In genomic region chr11:65631164-65631563, GRCm38 (mm10) we compare ENCODE assay signal across 9 mouse cellular contexts.
A peak's percentile ranks its signal among the peaks of the same experiment; 100 is the strongest.
DNase-seq lines count a peak whose midpoint lies in the region; ATAC-seq and TF ChIP-seq lines count a peak whose summit lies in the region.
"Had no signal": no experiment of that assay in that cellular context is flagged by ENCODE, and none has a peak within 500 bp of the region (broad histone marks: within the 10 kb centered on the region; RNA-seq: fewer than 3 reads in every experiment).

No protein-coding gene starts in this region.

- H3K9ac ChIP-seq in embryonic facial prominence, embryonic 11.5 days (replicated peaks; ENCODE audit: low read length) = no peak overlapping the region
- no peak overlapping the region for H3K9ac ChIP-seq in liver, embryonic 14.5 days (replicated peaks)
- no peak overlapping the region for H3K9ac ChIP-seq in liver, embryonic 11.5 days (ENCODE audit: low read depth, low read length)
- no peak overlapping the region for H3K9ac ChIP-seq in forebrain, embryonic 16.5 days (replicated peaks; ENCODE audit: low read depth, low read length)

- H3K4me2 ChIP-seq in embryonic facial prominence, embryonic 11.5 days (ENCODE audit: low read depth, low read length) = no peak overlapping the region
- no peak overlapping the region for H3K4me2 ChIP-seq in liver, embryonic 14.5 days (ENCODE audit: low read depth)
- H3K4me2 ChIP-seq in liver, embryonic 11.5 days = no peak overlapping the region
- no peak overlapping the region for H3K4me2 ChIP-seq in forebrain, embryonic 16.5 days (ENCODE audit: low read length)

- 84% methylated on average over 3 of the region's 3 CpGs for WGBS in embryonic facial prominence, embryonic 11.5 days
- 86% methylated on average over 3 of the region's 3 CpGs for WGBS in embryonic facial prominence, embryonic 10.5 days
- WGBS in liver, embryonic 14.5 days (ENCODE audit: insufficient replicate concordance) = 55% methylated on average over 3 of the region's 3 CpGs
- WGBS in liver, embryonic 11.5 days = 57% methylated on average over 3 of the region's 3 CpGs
- 88% methylated on average over 3 of the region's 3 CpGs for WGBS in forebrain, embryonic 10.5 days
- 82% methylated on average over 3 of the region's 3 CpGs for WGBS in forebrain, embryonic 16.5 days

- no peaks in the 10 kb centered on the region for H3K4me1 ChIP-seq in embryonic facial prominence, embryonic 11.5 days (ENCODE audit: control insufficient read depth, insufficient read depth, low read length)
- no peaks in the 10 kb centered on the region for H3K4me1 ChIP-seq in embryonic facial prominence, embryonic 10.5 days
- peaks cover 6 to 8% of the 10 kb centered on the region in 2 experiments for H3K4me1 ChIP-seq in liver, embryonic 14.5 days (replicated peaks; ENCODE audit: control insufficient read depth in 2 of 2, insufficient read depth in 2 of 2, low read length in 1 of 2)
- no peaks in the 10 kb centered on the region for H3K4me1 ChIP-seq in liver, embryonic 11.5 days (replicated peaks; ENCODE audit: control insufficient read depth, insufficient read depth, low read length)
- H3K4me1 ChIP-seq in forebrain, embryonic 10.5 days = no peaks in the 10 kb centered on the region
- no peaks in the 10 kb centered on the region for H3K4me1 ChIP-seq in forebrain, embryonic 16.5 days (replicated peaks; ENCODE audit: control insufficient read depth, insufficient read depth, low read length)
- H3K4me1 ChIP-seq: megakaryocyte, embryonic 14.5 days had no signal

- no peak overlapping the region for H3K27ac ChIP-seq in embryonic facial prominence, embryonic 11.5 days (replicated peaks; ENCODE audit: low read depth, low read length)
- H3K27ac ChIP-seq in embryonic facial prominence, embryonic 10.5 days (replicated peaks) = no peak overlapping the region
- no peak overlapping the region for H3K27ac ChIP-seq in liver, embryonic 14.5 days
- H3K27ac ChIP-seq in liver, embryonic 11.5 days (ENCODE audit: low read depth, low read length) = no peak overlapping the region
- no peak overlapping the region for H3K27ac ChIP-seq in forebrain, embryonic 10.5 days
- H3K27ac ChIP-seq in forebrain, embryonic 16.5 days (ENCODE audit: low read length) = no peak overlapping the region

- H3K4me3 ChIP-seq in embryonic facial prominence, embryonic 11.5 days (ENCODE audit: low read depth, low read length) = no peak overlapping the region
- no peak overlapping the region for H3K4me3 ChIP-seq in embryonic facial prominence, embryonic 10.5 days
- H3K4me3 ChIP-seq in liver, embryonic 14.5 days (ENCODE audit: insufficient read depth in 1 of 2, low read depth in 2 of 2, low read length in 2 of 2) = no peak overlapping the region
- H3K4me3 ChIP-seq in liver, embryonic 11.5 days (ENCODE audit: low read depth, low read length) = no peak overlapping the region
- no peak overlapping the region for H3K4me3 ChIP-seq in forebrain, embryonic 10.5 days
- no peak overlapping the region for H3K4me3 ChIP-seq in forebrain, embryonic 16.5 days (replicated peaks; ENCODE audit: low read length)
- H3K4me3 ChIP-seq: megakaryocyte, embryonic 14.5 days had no signal

- TF ChIP-seq EP300 in liver, embryonic 14.5 days (IDR thresholded peaks at IDR 0.05; ENCODE audit: low read depth) = no peak

- peak; percentile 4 for DNase-seq in embryonic facial prominence, embryonic 11.5 days (ENCODE audit: low spot score)
- no peak for DNase-seq in embryonic facial prominence, embryonic 10.5 days (ENCODE audit: low spot score)
- DNase-seq in liver, embryonic 14.5 days (ENCODE audit: low read depth in 3 of 3, low spot score in 3 of 3) = no peak
- no peak for DNase-seq in liver, embryonic 11.5 days (ENCODE audit: low spot score)
- DNase-seq in cerebellum, adult 8-10 months = peak; percentile 37
- peak; percentile 28 to 45 for DNase-seq in layer of hippocampus, postnatal 10 days (ENCODE audit: low spot score in 2 of 2)
- DNase-seq in forebrain, embryonic 10.5 days (ENCODE audit: extremely low spot score, low spot score) = no peak

- H3K36me3 ChIP-seq in embryonic facial prominence, embryonic 11.5 days (replicated peaks; ENCODE audit: control insufficient read depth, insufficient read depth, low read depth, low read length) = no peaks in the 10 kb centered on the region
- no peaks in the 10 kb centered on the region for H3K36me3 ChIP-seq in embryonic facial prominence, embryonic 10.5 days (replicated peaks)
- no peaks in the 10 kb centered on the region for H3K36me3 ChIP-seq in liver, embryonic 14.5 days (replicated peaks; ENCODE audit: control insufficient read depth, insufficient read depth, low read depth)
- no peaks in the 10 kb centered on the region for H3K36me3 ChIP-seq in liver, embryonic 11.5 days (ENCODE audit: control insufficient read depth, insufficient read depth, low read length)
- no peaks in the 10 kb centered on the region for H3K36me3 ChIP-seq in forebrain, embryonic 10.5 days (replicated peaks)
- H3K36me3 ChIP-seq in forebrain, embryonic 16.5 days (ENCODE audit: control insufficient read depth, insufficient read depth) = no peaks in the 10 kb centered on the region

- no peaks in the 10 kb centered on the region for H3K9me3 ChIP-seq in embryonic facial prominence, embryonic 11.5 days (replicated peaks; ENCODE audit: control insufficient read depth, low read length)
- no peaks in the 10 kb centered on the region for H3K9me3 ChIP-seq in embryonic facial prominence, embryonic 10.5 days
- no peaks in the 10 kb centered on the region for H3K9me3 ChIP-seq in liver, embryonic 14.5 days (ENCODE audit: control insufficient read depth, low read length)
- H3K9me3 ChIP-seq in liver, embryonic 11.5 days (ENCODE audit: control insufficient read depth, low read length) = no peaks in the 10 kb centered on the region
- H3K9me3 ChIP-seq in forebrain, embryonic 10.5 days = no peaks in the 10 kb centered on the region
- no peaks in the 10 kb centered on the region for H3K9me3 ChIP-seq in forebrain, embryonic 16.5 days (ENCODE audit: control insufficient read depth, low read length)
- H3K9me3 ChIP-seq: megakaryocyte, embryonic 14.5 days had no signal

- H3K27me3 ChIP-seq in embryonic facial prominence, embryonic 11.5 days (ENCODE audit: control insufficient read depth, insufficient read depth, low read length) = no peaks in the 10 kb centered on the region
- no peaks in the 10 kb centered on the region for H3K27me3 ChIP-seq in embryonic facial prominence, embryonic 10.5 days (replicated peaks; ENCODE audit: low read depth, poor library complexity, severe bottlenecking)
- no peaks in the 10 kb centered on the region for H3K27me3 ChIP-seq in liver, embryonic 14.5 days (ENCODE audit: control insufficient read depth, insufficient read depth, low read length)
- peaks cover 3% of the 10 kb centered on the region; the same call in 1 of the 2 replicates for H3K27me3 ChIP-seq in liver, embryonic 11.5 days (replicated peaks; ENCODE audit: control insufficient read depth, insufficient read depth, low read length)
- no peaks in the 10 kb centered on the region for H3K27me3 ChIP-seq in forebrain, embryonic 10.5 days (ENCODE audit: poor library complexity, severe bottlenecking)
- no peaks in the 10 kb centered on the region for H3K27me3 ChIP-seq in forebrain, embryonic 16.5 days (replicated peaks; ENCODE audit: control insufficient read depth, insufficient read depth, low read length)

- no peak for ATAC-seq in embryonic facial prominence, embryonic 11.5 days (replicated peaks; ENCODE audit: insufficient number of reproducible peaks, low FRiP score, low TSS enrichment, low read depth)
- no peak for ATAC-seq in liver, embryonic 14.5 days (ENCODE audit: insufficient read depth)
- ATAC-seq in liver, embryonic 11.5 days (replicated peaks; ENCODE audit: low FRiP score) = no peak
- ATAC-seq in forebrain, embryonic 16.5 days = no peak

- peak; percentile 44 for TF ChIP-seq CTCF in liver, embryonic 14.5 days (IDR thresholded peaks at IDR 0.05; ENCODE audit: low read depth)

Comparison
In these comparisons a context has a peak if more than half of its experiments do, and no peak if none do; other contexts are left out.
1. DNase-seq: peak in embryonic facial prominence, embryonic 11.5 days (single experiment), cerebellum, adult 8-10 months (single experiment) and layer of hippocampus, postnatal 10 days (2 of 2); none in embryonic facial prominence, embryonic 10.5 days (single experiment), liver, embryonic 14.5 days (0 of 3), liver, embryonic 11.5 days (single experiment) and forebrain, embryonic 10.5 days (single experiment).